Comparison of ENCODE assay signal across 9 mouse cellular contexts in the genomic region with DNA sequence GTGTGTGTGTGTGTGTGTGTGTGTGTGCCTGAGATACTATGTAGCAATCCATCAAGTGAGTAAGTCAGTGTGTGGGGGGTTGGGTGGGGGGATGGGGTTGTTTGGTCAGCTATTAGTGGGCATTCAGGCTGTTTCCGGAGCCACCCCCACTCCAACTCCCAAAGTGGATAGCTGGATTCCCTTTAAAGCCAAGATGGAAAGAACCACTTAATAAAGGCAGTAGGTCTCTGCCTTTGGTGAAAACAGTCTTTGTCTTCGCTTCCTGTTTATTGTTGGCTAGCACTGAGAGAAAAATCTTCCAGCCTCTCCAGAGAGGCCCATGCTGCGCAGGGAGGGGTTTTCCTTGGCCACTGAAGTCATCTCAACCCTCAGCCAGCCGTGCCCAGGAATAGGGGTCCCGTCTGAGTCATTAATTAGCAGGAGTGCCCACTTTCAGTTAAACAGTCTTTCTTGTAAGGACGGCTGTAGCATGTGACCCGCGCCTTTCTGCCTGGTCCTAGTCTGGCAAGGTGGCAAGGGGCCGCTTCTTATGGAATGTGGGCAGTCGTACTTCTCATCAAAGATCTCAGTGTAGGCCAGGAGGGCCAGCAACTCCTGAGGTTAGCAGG. TPM values are rescaled to one million over a fixed set of nuclear protein-coding genes. Genes with fewer than 3 reads are reported as not detected.
DNase-seq lines count a peak whose midpoint lies in the region; ATAC-seq and TF ChIP-seq lines count a peak whose summit lies in the region.
"Had no signal": no experiment of that assay in that cellular context is flagged by ENCODE, and none has a peak within 500 bp of the region (broad histone marks: within the 10 kb centered on the region; RNA-seq: fewer than 3 reads in every experiment).

No protein-coding gene starts in this region.

- H3K4me2 ChIP-seq in heart, embryonic 16.5 days (ENCODE audit: low read depth, low read length): peak overlapping the region; percentile 17
- no peak overlapping the region for H3K4me2 ChIP-seq in liver, embryonic 11.5 days
- peak overlapping the region; percentile 20; the same call in 1 of the 2 replicates for H3K4me2 ChIP-seq in stomach, postnatal 0 days (replicated peaks; ENCODE audit: low read depth)

- peak; percentile 59 for DNase-seq in 416B (ENCODE audit: low read depth)
- DNase-seq in brain, embryonic 14.5 days (ENCODE audit: low read depth): peak; percentile 63
- DNase-seq in liver, embryonic 11.5 days (ENCODE audit: low spot score): no peak
- peak; percentile 44 for DNase-seq in stomach, postnatal 0 days (ENCODE audit: low spot score)
- no peak for DNase-seq in cerebellum, adult 2 months
- no peak for DNase-seq in thymus, postnatal 10 days (ENCODE audit: low spot score in 2 of 2)
- no peak for DNase-seq in urinary bladder, postnatal 36 days (ENCODE audit: low spot score in 2 of 2)

- TF ChIP-seq CTCF in brain, embryonic 14.5 days (IDR thresholded peaks at IDR 0.05; ENCODE audit: borderline replicate concordance, extremely low read depth, insufficient read depth, insufficient read length): no peak
- no peak for TF ChIP-seq CTCF in stomach, postnatal 0 days (IDR thresholded peaks at IDR 0.05; ENCODE audit: low read depth)
- TF ChIP-seq CTCF in cerebellum, adult 2 months (IDR thresholded peaks at IDR 0.05; ENCODE audit: borderline replicate concordance, insufficient read depth, low read depth, low read length): no peak

- H3K4me1 ChIP-seq in heart, embryonic 16.5 days (ENCODE audit: control insufficient read depth, insufficient read depth, low read length): peaks cover 41% of the 10 kb centered on the region
- peaks cover 17% of the 10 kb centered on the region for H3K4me1 ChIP-seq in liver, embryonic 11.5 days (replicated peaks; ENCODE audit: control insufficient read depth, insufficient read depth, low read length)
- H3K4me1 ChIP-seq in stomach, postnatal 0 days (replicated peaks; ENCODE audit: control insufficient read depth, insufficient read depth): peaks cover 19% of the 10 kb centered on the region
- H3K4me1 ChIP-seq in cerebellum, adult 2 months (ENCODE audit: control insufficient read depth, insufficient read depth, low read length): peaks cover 4% of the 10 kb centered on the region; the same call in 1 of the 2 replicates

- no peak for TF ChIP-seq POLR2A in brain, embryonic 14.5 days (IDR thresholded peaks at IDR 0.05; ENCODE audit: borderline replicate concordance, extremely low read depth, insufficient read depth, insufficient read length, poor library complexity, severe bottlenecking)
- no peak for TF ChIP-seq POLR2A in cerebellum, adult 2 months (IDR thresholded peaks at IDR 0.05; ENCODE audit: borderline replicate concordance, insufficient read depth, low read length)

- H3K27ac ChIP-seq in heart, embryonic 16.5 days (ENCODE audit: low read length): peak overlapping the region; percentile 53
- peak overlapping the region; percentile 61 for H3K27ac ChIP-seq in liver, embryonic 11.5 days (ENCODE audit: low read depth, low read length)
- H3K27ac ChIP-seq in stomach, postnatal 0 days (replicated peaks): peak overlapping the region; percentile 74
- no peak overlapping the region for H3K27ac ChIP-seq in cerebellum, adult 2 months (ENCODE audit: insufficient read depth, low read length)

- no peak overlapping the region for H3K4me3 ChIP-seq in heart, embryonic 16.5 days (ENCODE audit: low read length)
- no peak overlapping the region for H3K4me3 ChIP-seq in liver, embryonic 11.5 days (ENCODE audit: low read depth, low read length)
- no peak overlapping the region for H3K4me3 ChIP-seq in stomach, postnatal 0 days (ENCODE audit: low read depth, low read length)
- H3K4me3 ChIP-seq in cerebellum, adult 2 months (replicated peaks; ENCODE audit: insufficient read depth, low read depth, low read length): no peak overlapping the region
- H3K4me3 ChIP-seq: myocyte had no signal

- ATAC-seq in heart, embryonic 16.5 days (replicated peaks; ENCODE audit: extremely low read depth, insufficient read depth, low FRiP score): peak; percentile 30
- peak; percentile 46; the same call in 1 of the 2 replicates for ATAC-seq in liver, embryonic 11.5 days (replicated peaks; ENCODE audit: low FRiP score)
- peak; percentile 59; the same call in 1 of the 2 replicates for ATAC-seq in stomach, postnatal 0 days (ENCODE audit: low FRiP score, low TSS enrichment)

- no peak overlapping the region for H3K9ac ChIP-seq in heart, embryonic 16.5 days (ENCODE audit: low read length)
- no peak overlapping the region for H3K9ac ChIP-seq in liver, embryonic 11.5 days (ENCODE audit: low read depth, low read length)
- no peak overlapping the region for H3K9ac ChIP-seq in stomach, postnatal 0 days (ENCODE audit: low read length)

- H3K36me3 ChIP-seq in heart, embryonic 16.5 days (ENCODE audit: control insufficient read depth, insufficient read depth): 0 out of 2 replicates have a peak, but pooled peaks cover 4% of the 10 kb centered on the region
- no peaks in the 10 kb centered on the region for H3K36me3 ChIP-seq in liver, embryonic 11.5 days (ENCODE audit: control insufficient read depth, insufficient read depth, low read length)
- no peaks in the 10 kb centered on the region; the same call in 1 of the 2 replicates for H3K36me3 ChIP-seq in stomach, postnatal 0 days (ENCODE audit: control insufficient read depth, insufficient read depth, low read length)

- H3K9me3 ChIP-seq in heart, embryonic 16.5 days (replicated peaks; ENCODE audit: control insufficient read depth, low read length): no peaks in the 10 kb centered on the region
- no peaks in the 10 kb centered on the region for H3K9me3 ChIP-seq in liver, embryonic 11.5 days (ENCODE audit: control insufficient read depth, low read length)
- H3K9me3 ChIP-seq in stomach, postnatal 0 days (ENCODE audit: control insufficient read depth, low read length): no peaks in the 10 kb centered on the region

- no peaks in the 10 kb centered on the region for H3K27me3 ChIP-seq in heart, embryonic 16.5 days (ENCODE audit: control insufficient read depth, insufficient read depth, low read length)
- H3K27me3 ChIP-seq in liver, embryonic 11.5 days (replicated peaks; ENCODE audit: control insufficient read depth, insufficient read depth, low read length): no peaks in the 10 kb centered on the region
- no peaks in the 10 kb centered on the region for H3K27me3 ChIP-seq in stomach, postnatal 0 days (ENCODE audit: control insufficient read depth, insufficient read depth, low read length)
- H3K27me3 ChIP-seq in cerebellum, adult 2 months (ENCODE audit: control insufficient read depth, insufficient read depth, low read length): no peaks in the 10 kb centered on the region

- WGBS in heart, embryonic 16.5 days: 45% methylated on average over 10 of the region's 10 CpGs
- 53% methylated on average over 10 of the region's 10 CpGs for WGBS in liver, embryonic 11.5 days
- 36% methylated on average over 10 of the region's 10 CpGs for WGBS in stomach, postnatal 0 days
- WGBS in cerebellum, adult 2 months: 54% methylated on average over 10 of the region's 10 CpGs

- no peak for TF ChIP-seq EP300 in stomach, postnatal 0 days (optimal IDR thresholded peaks at IDR 0.05)

RNA-seq across cellular contexts. Expression of gene Ano6, which starts 38.1 kb away (rescaled TPM):
- 26.0 and 32.5 TPM in 2 replicates for polyA plus RNA-seq in brain, embryonic 14.5 days (2012; rRNA removed)
- 32.3 and 34.4 TPM in 2 replicates for polyA plus RNA-seq in heart, embryonic 16.5 days (2015; fragmentation: Nextera tagmentation; extraction: Ambion mirVana)
- polyA plus RNA-seq in liver, embryonic 11.5 days (2014; fragmentation: Nextera tagmentation; extraction: Ambion mirVana): 28.3 and 30.1 TPM in 2 replicates
- polyA plus RNA-seq in stomach, postnatal 0 days (2015; fragmentation: Nextera tagmentation; extraction: Ambion mirVana): 16.2 and 16.5 TPM in 2 replicates
- polyA plus RNA-seq in cerebellum, adult 2 months (2012; rRNA removed): 14.2 and 14.8 TPM in 2 replicates

Comparison
In these comparisons a context has a peak if more than half of its experiments do, and no peak if none do; other contexts are left out.
1. DNase-seq: peak in 416B (single experiment), brain, embryonic 14.5 days (single experiment) and stomach, postnatal 0 days (single experiment); none in liver, embryonic 11.5 days (single experiment), cerebellum, adult 2 months (0 of 2), thymus, postnatal 10 days (0 of 2) and urinary bladder, postnatal 36 days (0 of 2).
2. Peak in every context shown above with its lines, with median percentiles within 50 percentile points of each other: ATAC-seq.